Mouse (Mus musculus): ENCODE measurements around the gene Gm44596. TPM values are rescaled to one million over a fixed set of nuclear protein-coding genes. Genes with fewer than 3 reads are reported as not detected.
A peak's percentile ranks its signal among the peaks of the same experiment; 100 is the strongest.

Gene Gm44596
- polyA plus RNA-seq, 1 experiment from 2014 or later: not detected

DNA sequence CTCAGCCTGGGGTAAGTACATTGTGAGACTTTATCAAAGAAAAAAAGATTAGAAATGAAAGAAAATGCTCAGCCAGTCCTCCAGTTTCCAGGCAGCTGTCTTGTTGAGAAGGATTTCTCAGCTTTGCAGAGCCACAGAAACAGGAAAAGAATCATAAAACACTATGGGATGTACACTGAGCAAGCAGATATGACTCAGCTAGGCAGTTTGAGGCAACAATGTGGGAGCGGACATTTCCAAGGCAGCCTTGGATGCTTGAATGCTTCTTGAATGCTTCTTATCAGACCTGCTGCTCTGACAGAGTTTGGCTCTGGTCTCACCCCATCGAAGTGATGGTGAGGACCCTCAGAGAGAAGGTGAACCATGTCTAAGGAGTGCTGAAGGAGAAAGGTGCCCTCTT lies 45.7 kb downstream of the Gm44596 start:
- Histone ChIP-seq H3K27ac (no peak overlapping the region), H3K9me3 (no peaks in the 10 kb centered on the region), H3K36me3 (peaks cover 8% of the 10 kb centered on the region; the same call in 1 of the 2 replicates), H3K4me2 (no peak overlapping the region), H3K4me1 (replicated peaks) (peaks cover 9% of the 10 kb centered on the region), H3K9ac (no peak overlapping the region), H3K4me3 (no peak overlapping the region), H3K27me3 (no peaks in the 10 kb centered on the region)
- no peak for ATAC-seq (ENCODE audit: low FRiP score)
- 96% methylated on average over 2 of the region's 2 CpGs for WGBS

DNA sequence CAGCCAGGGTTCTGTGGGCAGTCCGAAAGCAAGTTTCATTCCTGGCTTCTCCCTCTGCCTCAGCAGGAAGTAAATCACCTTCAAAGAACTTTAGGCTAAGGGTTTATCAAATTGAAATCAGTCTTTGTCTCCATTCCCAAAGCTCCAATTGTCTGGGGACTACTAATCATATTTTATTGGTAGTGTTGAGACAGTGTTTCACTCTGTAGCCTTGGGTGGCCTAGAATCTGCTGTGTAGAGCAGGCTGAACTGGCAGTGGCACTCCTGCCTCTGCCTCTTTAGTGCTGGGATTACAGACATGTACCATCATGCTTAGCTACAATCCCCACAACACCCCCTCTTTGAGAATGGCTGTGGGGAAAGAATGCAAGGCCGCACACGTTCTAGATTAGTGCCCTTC lies 46.2 kb downstream of the Gm44596 start:
- H3K36me3 ChIP-seq: peaks cover 7% of the 10 kb centered on the region; the same call in 1 of the 2 replicates
- H3K27me3 ChIP-seq: no peaks in the 10 kb centered on the region
- no peaks in the 10 kb centered on the region for H3K9me3 ChIP-seq
- no peak overlapping the region for H3K9ac ChIP-seq
- H3K4me2 ChIP-seq: no peak overlapping the region
- 93% methylated on average over 3 of the region's 3 CpGs for WGBS
- H3K27ac ChIP-seq: no peak overlapping the region
- H3K4me3 ChIP-seq: no peak overlapping the region
- H3K4me1 ChIP-seq (replicated peaks): peaks cover 9% of the 10 kb centered on the region
- no peak for ATAC-seq (ENCODE audit: low FRiP score)

DNA sequence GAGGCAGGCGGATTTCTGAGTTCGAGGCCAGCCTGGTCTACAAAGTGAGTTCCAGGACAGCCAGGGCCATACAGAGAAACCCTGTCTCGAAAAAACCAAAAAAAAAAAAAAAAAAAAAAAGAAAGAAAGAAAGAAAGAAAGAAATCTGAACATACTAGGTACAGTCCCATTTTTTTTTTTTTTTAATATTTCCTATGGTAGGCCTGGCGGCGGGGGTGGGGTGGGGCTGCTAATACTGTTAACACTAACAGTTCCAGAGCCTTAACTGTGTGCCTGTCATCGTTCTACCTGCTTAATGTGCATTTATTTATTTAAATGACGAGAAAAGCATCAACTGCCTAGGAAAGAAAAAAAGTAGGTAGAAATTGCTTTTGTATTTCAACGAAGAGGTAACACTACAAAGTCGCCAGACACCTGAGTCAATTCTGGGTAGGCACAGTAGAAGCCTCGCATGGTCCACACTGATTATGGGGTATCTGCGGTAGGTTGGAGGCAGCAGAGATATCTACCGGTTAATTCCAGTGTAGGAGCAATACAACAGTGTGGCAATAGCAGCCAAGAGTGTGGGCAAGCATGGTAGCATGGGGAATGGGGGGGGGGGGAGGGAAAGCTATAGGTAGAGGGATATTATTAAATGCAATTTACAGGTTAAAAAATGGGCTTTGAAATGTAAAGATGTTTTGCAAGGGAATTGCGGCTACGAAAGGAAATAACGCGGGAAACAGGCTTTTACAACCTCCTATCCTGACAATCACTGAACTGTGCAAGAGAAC lies 48.4 kb downstream of the Gm44596 start:
- H3K4me2 ChIP-seq: peak overlapping the region; percentile 69
- 53% methylated on average over 16 of the region's 16 CpGs for WGBS

DNA sequence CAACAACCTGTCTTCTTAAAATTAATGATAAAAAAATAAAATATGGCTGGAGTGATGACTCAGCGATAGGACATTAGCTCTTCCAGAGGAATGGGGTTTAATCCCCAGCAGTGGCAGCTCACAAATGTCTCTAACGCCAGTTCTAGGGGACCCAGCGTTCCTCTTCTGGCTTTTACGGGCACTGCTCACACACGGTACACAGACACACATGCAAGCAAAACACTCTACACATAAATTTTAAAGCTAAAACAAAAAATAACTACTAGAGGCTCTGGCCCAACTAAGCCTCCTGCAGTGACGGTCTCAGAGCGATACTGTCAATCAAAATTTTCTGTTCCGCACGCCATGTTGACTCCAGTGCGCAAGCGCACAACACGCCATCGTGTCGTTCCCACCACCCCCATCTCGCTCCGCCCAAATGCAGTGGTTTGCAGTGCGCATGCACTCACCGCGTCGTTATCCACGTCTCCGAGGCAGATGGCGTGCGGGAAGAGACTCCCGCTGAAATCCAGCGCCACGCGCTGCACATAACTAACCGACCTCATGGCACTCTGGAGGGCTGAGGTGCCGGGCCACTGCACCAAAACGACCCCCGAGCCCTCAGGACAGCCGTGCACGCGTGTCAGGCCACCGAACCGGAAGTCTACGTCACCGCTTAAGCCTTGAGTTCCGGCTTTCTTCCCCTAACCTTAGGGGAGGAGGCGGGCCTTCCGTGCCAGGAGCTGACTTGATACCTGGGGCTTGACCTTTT lies 49.1 kb downstream of the Gm44596 start, which contains the start of gene Itfg2:
Gene Itfg2, minus strand, starts transcription at position 663 of the 751 bp plus-strand sequence.
- WGBS: under 1% methylated on average over 42 of the region's 42 CpGs
- Histone ChIP-seq H3K9ac (peak within 1 kb of the TSS; percentile 74), H3K27ac (peak within 1 kb of the TSS; percentile 97), H3K36me3 (peaks cover 23% of the 10 kb centered on the region), H3K4me3 (peak within 1 kb of the TSS; percentile 55), H3K9me3 (no peaks in the 10 kb centered on the region), H3K27me3 (no peaks in the 10 kb centered on the region), H3K4me2 (peak within 1 kb of the TSS; percentile 69), H3K4me1 (replicated peaks) (peaks cover 9% of the 10 kb centered on the region)
- peak; percentile 96 for ATAC-seq (ENCODE audit: low FRiP score)

More for the DNA sequence above, 48.4 kb downstream of the Gm44596 start:
- H3K27ac ChIP-seq: peak overlapping the region; percentile 97
- peak; percentile 52 for ATAC-seq (ENCODE audit: low FRiP score)
- H3K9ac ChIP-seq: peak overlapping the region; percentile 74
- H3K9me3 ChIP-seq: no peaks in the 10 kb centered on the region
- no peaks in the 10 kb centered on the region for H3K27me3 ChIP-seq
- peak overlapping the region; percentile 55 for H3K4me3 ChIP-seq
- H3K36me3 ChIP-seq: peaks cover 18% of the 10 kb centered on the region
- peaks cover 9% of the 10 kb centered on the region for H3K4me1 ChIP-seq (replicated peaks)

DNA sequence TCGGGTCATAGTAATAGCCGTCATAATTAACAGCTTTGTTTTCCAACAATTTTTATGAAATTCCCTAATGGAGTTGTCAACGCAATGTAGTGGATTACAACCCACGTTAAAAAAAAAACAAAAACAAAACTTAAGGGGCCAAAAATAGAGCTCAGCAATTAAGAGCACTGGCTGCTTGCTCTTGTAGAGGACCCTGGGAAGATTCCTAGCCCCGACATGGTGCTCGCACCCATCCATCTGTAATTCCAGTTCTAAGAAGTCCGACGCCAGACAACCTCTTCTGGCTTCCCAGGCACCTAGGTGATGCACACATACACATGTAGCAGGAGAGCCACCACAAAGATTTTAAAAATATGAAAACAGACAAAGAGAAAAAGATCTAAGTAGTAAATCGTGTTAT lies 49.7 kb downstream of the Gm44596 start:
- Histone ChIP-seq H3K4me1 (replicated peaks) (peaks cover 9% of the 10 kb centered on the region), H3K36me3 (peaks cover 25% of the 10 kb centered on the region), H3K9me3 (no peaks in the 10 kb centered on the region), H3K27me3 (no peaks in the 10 kb centered on the region), H3K9ac (peak overlapping the region; percentile 74), H3K4me2 (peak overlapping the region; percentile 69), H3K27ac (peak overlapping the region; percentile 97), H3K4me3 (peak overlapping the region; percentile 55)
- no peak for ATAC-seq (ENCODE audit: low FRiP score)
- 24% methylated on average over 9 of the region's 9 CpGs for WGBS

DNA sequence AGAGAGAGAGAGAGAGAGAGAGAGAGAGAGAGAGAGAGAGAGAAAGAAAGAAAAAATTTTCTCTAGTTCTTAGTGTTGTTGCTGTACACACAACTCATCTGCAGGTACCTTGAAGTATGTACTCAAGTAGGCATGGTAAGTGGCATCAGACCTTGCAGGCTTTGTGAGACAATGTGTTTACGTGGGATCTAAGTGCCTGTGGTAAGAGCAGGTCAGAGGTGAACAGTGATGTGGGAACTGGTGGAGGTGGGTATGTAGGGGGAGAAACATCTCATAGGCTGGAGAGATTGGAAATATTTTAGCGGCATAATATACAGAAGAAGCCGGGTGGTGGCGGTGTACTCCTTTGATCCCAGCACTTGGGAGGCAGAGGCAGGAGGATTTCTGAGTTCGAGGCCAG lies 52.3 kb downstream of the Gm44596 start:
- H3K27me3 ChIP-seq: no peaks in the 10 kb centered on the region
- 96% methylated on average over 5 of the region's 5 CpGs for WGBS
- H3K4me3 ChIP-seq: no peak overlapping the region
- no peak overlapping the region for H3K9ac ChIP-seq
- H3K27ac ChIP-seq: no peak overlapping the region
- H3K36me3 ChIP-seq: peaks cover 50% of the 10 kb centered on the region
- no peaks in the 10 kb centered on the region for H3K9me3 ChIP-seq
- ATAC-seq (ENCODE audit: low FRiP score): no peak
- peaks cover 12% of the 10 kb centered on the region for H3K4me1 ChIP-seq (replicated peaks)
- no peak overlapping the region for H3K4me2 ChIP-seq

DNA sequence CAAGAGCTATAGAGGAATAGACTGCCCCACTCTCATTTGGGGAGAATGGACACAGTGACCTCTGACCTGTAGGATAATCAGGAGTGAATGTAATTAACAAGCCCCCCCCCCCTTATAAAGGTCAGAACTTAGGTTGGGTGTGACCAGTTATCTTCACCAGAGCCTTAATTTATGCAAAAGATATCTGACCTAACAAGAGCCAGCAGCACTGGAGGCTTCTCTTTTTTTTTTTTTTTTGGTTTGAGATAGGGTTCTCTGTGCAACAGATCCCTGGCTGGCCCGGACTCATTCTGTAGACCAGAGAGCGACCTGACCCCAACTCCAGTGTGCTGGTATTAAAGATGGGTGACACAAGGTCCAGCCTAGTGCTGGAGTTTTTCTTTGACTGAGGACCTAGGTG lies 54.0 kb downstream of the Gm44596 start:
- no peaks in the 10 kb centered on the region for H3K27me3 ChIP-seq
- H3K36me3 ChIP-seq: peaks cover 68% of the 10 kb centered on the region
- no peak overlapping the region for H3K9ac ChIP-seq
- no peak overlapping the region for H3K27ac ChIP-seq
- no peak overlapping the region for H3K4me2 ChIP-seq
- no peak overlapping the region for H3K4me3 ChIP-seq
- 97% methylated on average over 2 of the region's 2 CpGs for WGBS
- H3K9me3 ChIP-seq: no peaks in the 10 kb centered on the region
- ATAC-seq (ENCODE audit: low FRiP score): no peak
- peaks cover 11% of the 10 kb centered on the region; the same call in 1 of the 2 replicates for H3K4me1 ChIP-seq (replicated peaks)

DNA sequence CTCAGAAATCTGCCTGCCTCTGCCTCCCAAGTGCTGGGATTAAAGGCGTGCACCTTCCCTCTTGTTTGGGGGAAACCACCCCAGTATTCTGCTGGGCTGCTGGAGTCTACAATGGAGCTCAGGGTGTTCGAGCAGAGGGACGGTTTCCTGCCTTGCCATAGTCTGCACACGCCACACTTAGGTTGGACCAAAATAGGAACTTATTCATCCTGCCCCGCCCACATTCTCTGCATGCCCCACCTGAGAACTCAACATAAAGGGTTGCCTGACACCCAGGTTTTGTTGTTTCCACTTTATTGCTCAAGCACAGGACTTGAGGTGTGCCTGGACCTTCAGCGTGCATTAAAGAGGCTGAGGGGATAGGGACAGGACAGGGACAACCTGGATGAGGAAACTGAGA lies 54.5 kb downstream of the Gm44596 start:
- H3K9me3 ChIP-seq: no peaks in the 10 kb centered on the region
- H3K4me2 ChIP-seq: no peak overlapping the region
- H3K27ac ChIP-seq: no peak overlapping the region
- H3K9ac ChIP-seq: no peak overlapping the region
- H3K27me3 ChIP-seq: no peaks in the 10 kb centered on the region
- H3K4me1 ChIP-seq (replicated peaks): peaks cover 11% of the 10 kb centered on the region; the same call in 1 of the 2 replicates
- 96% methylated on average over 6 of the region's 6 CpGs for WGBS
- peaks cover 73% of the 10 kb centered on the region for H3K36me3 ChIP-seq
- no peak overlapping the region for H3K4me3 ChIP-seq
- ATAC-seq (ENCODE audit: low FRiP score): no peak

DNA sequence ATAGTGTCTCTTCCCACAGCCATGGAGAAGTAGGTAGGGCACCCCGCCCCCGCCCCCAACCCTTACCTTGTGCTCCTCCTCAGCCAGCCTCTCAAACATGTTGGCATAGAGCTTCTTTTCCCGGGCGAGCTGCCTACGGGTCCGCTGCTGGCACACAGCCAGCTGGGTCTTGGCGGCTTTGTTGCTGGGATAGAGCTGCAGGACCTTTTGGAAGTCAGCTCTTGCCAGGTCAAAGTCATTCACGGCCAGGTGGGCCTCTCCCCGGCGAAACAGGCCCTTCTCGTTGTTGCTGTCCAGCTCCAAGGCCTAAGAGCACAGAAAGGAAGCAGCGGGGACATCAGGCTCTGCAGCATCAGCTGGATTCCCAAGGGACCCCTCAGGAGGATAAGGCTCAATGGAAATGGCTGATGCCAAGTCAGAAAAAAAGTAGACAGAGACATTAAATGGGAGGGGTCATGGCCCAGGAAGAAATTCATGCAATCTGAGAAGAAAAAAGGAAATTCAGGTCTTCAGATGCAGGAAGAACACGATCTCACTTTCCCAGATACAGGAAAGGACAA lies 57.1 kb downstream of the Gm44596 start:
- H3K27me3 ChIP-seq: no peaks in the 10 kb centered on the region
- no peak overlapping the region; the same call in 1 of the 2 replicates for H3K27ac ChIP-seq
- whole genome bisulfite sequencing: 78% methylated on average over 13 of the region's 13 CpGs

DNA sequence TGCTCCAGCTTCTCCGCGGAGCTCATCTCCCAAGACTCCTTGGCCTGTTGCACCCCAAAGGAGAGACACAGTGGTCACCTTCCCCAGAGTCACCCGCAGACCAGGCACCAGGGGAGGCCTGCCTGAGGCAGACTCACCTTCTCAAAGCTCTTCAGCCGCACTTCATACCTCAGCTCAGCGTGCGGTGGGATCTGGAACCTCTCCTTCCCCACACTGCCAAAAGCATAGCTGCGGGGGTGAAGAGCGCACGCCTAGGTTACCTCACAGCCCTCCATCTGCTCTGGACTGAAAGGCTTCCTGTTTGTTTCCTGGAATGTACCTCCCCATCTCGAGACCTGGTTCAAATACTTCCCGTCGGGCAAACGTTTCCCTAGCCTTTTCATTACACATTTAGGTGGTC lies 58.3 kb downstream of the Gm44596 start:
- no peak for ATAC-seq (ENCODE audit: low FRiP score)
- 95% methylated on average over 13 of the region's 13 CpGs for WGBS
- peaks cover 28% of the 10 kb centered on the region for H3K4me1 ChIP-seq (replicated peaks)
- H3K27me3 ChIP-seq: no peaks in the 10 kb centered on the region
- H3K4me3 ChIP-seq: no peak overlapping the region
- no peak overlapping the region for H3K27ac ChIP-seq
- no peaks in the 10 kb centered on the region for H3K9me3 ChIP-seq
- H3K36me3 ChIP-seq: peaks cover 80% of the 10 kb centered on the region
- H3K4me2 ChIP-seq: no peak overlapping the region
- no peak overlapping the region for H3K9ac ChIP-seq

More for the DNA sequence above, 57.1 kb downstream of the Gm44596 start:
- Histone ChIP-seq H3K4me1 (replicated peaks) (peaks cover 28% of the 10 kb centered on the region), H3K9ac (no peak overlapping the region), H3K4me3 (no peak overlapping the region), H3K4me2 (no peak overlapping the region), H3K36me3 (peaks cover 90% of the 10 kb centered on the region), H3K9me3 (no peaks in the 10 kb centered on the region)
- no peak for ATAC-seq (ENCODE audit: low FRiP score)

DNA sequence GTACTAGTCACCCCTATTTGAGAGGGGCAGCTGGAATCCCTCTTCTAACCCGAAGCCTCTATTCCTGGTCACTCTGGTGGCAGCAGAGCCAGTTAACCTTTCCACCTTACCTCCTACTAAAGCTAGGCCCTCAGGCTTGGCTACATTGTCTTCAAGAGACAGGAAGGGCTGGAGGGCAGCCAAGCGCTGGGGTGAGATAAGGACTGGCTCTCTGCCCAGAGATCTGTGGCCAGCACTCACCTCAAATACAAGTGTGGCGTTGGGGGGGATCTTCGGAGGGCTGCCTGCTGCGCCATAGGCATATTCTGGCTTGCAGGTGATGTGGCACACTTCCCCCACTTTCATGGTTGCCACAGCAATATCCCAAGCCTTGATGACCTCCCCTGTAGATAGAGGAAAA lies 60.2 kb downstream of the Gm44596 start:
- no peak overlapping the region for H3K4me3 ChIP-seq
- H3K27me3 ChIP-seq: no peaks in the 10 kb centered on the region
- no peak for ATAC-seq (ENCODE audit: low FRiP score)
- no peak overlapping the region for H3K27ac ChIP-seq
- H3K4me1 ChIP-seq (replicated peaks): peaks cover 33% of the 10 kb centered on the region
- WGBS: 87% methylated on average over 5 of the region's 5 CpGs
- H3K9ac ChIP-seq: no peak overlapping the region
- no peaks in the 10 kb centered on the region for H3K9me3 ChIP-seq
- H3K4me2 ChIP-seq: no peak overlapping the region
- peaks cover 61% of the 10 kb centered on the region for H3K36me3 ChIP-seq

DNA sequence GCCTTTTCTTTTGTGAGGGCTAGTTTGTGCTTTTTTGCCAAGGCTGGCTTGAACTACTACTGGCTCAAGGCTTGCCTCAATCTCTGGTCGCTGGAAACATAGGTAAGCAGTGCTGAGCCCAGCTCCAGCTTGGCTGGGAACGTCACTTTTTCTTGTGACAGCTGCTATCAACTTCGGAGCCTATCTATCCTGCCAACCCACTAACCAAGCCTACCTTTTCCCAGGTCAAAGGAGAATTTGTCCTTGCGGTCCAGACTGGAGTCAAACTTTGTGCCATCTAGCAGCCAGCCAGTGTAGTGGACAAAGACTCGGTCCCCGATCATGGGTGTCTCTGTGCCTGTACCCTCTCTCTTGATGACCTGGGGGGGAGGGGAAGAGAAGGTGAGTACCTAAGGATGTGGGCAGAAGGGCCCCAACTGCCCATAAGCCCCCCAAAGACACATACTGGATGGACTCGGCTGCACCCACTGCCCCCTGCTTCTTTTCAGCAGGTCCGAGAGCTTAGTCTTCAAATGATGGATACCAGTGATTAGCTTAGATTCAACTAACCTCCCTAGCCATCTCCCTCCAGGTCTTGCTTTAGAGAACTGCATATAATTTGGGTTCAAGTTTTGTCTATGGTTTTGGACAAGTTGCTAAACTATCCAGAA lies 61.2 kb downstream of the Gm44596 start:
- Histone ChIP-seq H3K9me3 (no peaks in the 10 kb centered on the region), H3K27me3 (no peaks in the 10 kb centered on the region), H3K4me3 (peak overlapping the region; percentile 96), H3K4me1 (replicated peaks) (peaks cover 33% of the 10 kb centered on the region), H3K27ac (peak overlapping the region; percentile 94; the same call in 1 of the 2 replicates), H3K36me3 (peaks cover 50% of the 10 kb centered on the region), H3K9ac (peak overlapping the region; percentile 99), H3K4me2 (peak overlapping the region; percentile 70)
- WGBS: 87% methylated on average over 8 of the region's 8 CpGs
- ATAC-seq (ENCODE audit: low FRiP score): no peak

Data from hindbrain, embryonic 13.5 days (tissue).